ENCODE assay signal across 12 mouse cellular contexts in the genomic region with DNA sequence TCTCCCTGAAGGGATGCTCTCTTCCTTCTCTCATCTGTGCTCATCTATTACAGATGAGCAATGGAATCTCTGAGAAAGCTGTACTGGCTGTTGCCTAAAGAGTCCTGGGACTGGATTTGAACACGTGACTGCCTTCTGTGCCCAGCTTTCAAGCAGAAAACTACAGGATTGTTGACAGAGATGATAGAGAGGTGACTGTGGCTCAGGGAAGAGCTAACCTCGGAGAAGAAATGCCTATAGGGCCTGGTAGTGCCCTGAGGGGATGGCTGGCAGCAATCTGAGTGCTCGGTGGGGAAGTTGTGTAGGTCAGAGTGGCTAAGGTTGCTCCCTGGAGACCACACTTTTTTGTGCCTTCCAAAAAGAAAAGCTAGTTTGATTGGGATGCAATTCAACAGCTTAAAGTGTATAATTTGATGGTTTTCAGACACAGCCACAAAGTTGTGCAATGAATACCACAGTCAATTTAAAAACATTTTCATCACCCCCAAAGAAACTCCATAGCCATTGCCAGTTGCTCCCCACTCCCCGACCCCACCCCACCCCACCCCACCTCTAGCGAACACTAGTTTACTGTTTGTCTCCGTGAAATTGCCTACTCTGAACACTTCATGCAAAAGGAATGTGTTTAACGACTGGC.
"Had no signal": no experiment of that assay in that cellular context is flagged by ENCODE, and none has a peak within 500 bp of the region (broad histone marks: within the 10 kb centered on the region; RNA-seq: fewer than 3 reads in every experiment).

No protein-coding gene starts in this region.

- H3K4me2 ChIP-seq: limb, embryonic 15.5 days; liver, embryonic 12.5 days; lung, embryonic 15.5 days; neural tube, embryonic 12.5 days; stomach, embryonic 15.5 days had no signal

- H3K4me3 ChIP-seq: left cerebral cortex, adult 2 months; limb, embryonic 15.5 days; liver, embryonic 12.5 days; lung, embryonic 15.5 days; midbrain, embryonic 10.5 days; neural tube, embryonic 12.5 days; stomach, embryonic 15.5 days had no signal

- ATAC-seq: liver, embryonic 12.5 days had no signal

- DNase-seq: lung, postnatal 36 days; midbrain, embryonic 14.5 days; right cerebral cortex, postnatal 4 days; thymus, adult 2 months; thymus, postnatal 25 days had no signal

- H3K36me3 ChIP-seq: limb, embryonic 15.5 days; liver, embryonic 12.5 days; lung, embryonic 15.5 days; midbrain, embryonic 10.5 days; neural tube, embryonic 12.5 days; stomach, embryonic 15.5 days had no signal

- H3K27me3 ChIP-seq: limb, embryonic 15.5 days; lung, embryonic 15.5 days; stomach, embryonic 15.5 days had no signal
